18 mouse cellular contexts compared by ENCODE assay signal in genomic region chr2:28240920-28241319, GRCm38 (mm10). TPM values are rescaled to one million over a fixed set of nuclear protein-coding genes. Genes with fewer than 3 reads are reported as not detected.
DNase-seq lines count a peak whose midpoint lies in the region; ATAC-seq and TF ChIP-seq lines count a peak whose summit lies in the region.
"Had no signal": no experiment of that assay in that cellular context is flagged by ENCODE, and none has a peak within 500 bp of the region (broad histone marks: within the 10 kb centered on the region; RNA-seq: fewer than 3 reads in every experiment).

No protein-coding gene starts in this region.

- DNase-seq in lung, postnatal 0 days (ENCODE audit: low spot score), result no peak
- DNase-seq: adrenal gland, adult 2 months; adrenal gland, adult 8-10 months; adrenal gland, postnatal 10 days; adrenal gland, postnatal 14 days; adrenal gland, postnatal 25 days; adrenal gland, postnatal 36 days; B cell, adult 2 months; cerebellum, adult 11 months; cerebellum, adult 11-12 months; cerebellum, adult 18-20 months had no signal

- no peak for TF ChIP-seq EP300 in lung, postnatal 0 days (IDR thresholded peaks at IDR 0.05)

- no peaks in the 10 kb centered on the region for H3K79me2 ChIP-seq in myocyte (ENCODE audit: control insufficient read depth, insufficient read depth)

- WGBS in neural tube, embryonic 13.5 days, result 88% methylated on average over 3 of the region's 3 CpGs
- 88% methylated on average over 3 of the region's 3 CpGs for WGBS in neural tube, embryonic 15.5 days
- 79% methylated on average over 3 of the region's 3 CpGs for WGBS in lung, postnatal 0 days

- no peaks in the 10 kb centered on the region for H3K27me3 ChIP-seq in neural tube, embryonic 13.5 days
- H3K27me3 ChIP-seq in neural tube, embryonic 15.5 days (replicated peaks), result no peaks in the 10 kb centered on the region
- H3K27me3 ChIP-seq in myocyte (ENCODE audit: control insufficient read depth, insufficient read depth, insufficient read length), result no peaks in the 10 kb centered on the region
- no peaks in the 10 kb centered on the region for H3K27me3 ChIP-seq in lung, postnatal 0 days (replicated peaks; ENCODE audit: insufficient read depth, low read length)
- H3K27me3 ChIP-seq: Patski had no signal

- no peak for ATAC-seq in neural tube, embryonic 13.5 days (ENCODE audit: low read depth)
- no peak for ATAC-seq in neural tube, embryonic 15.5 days (ENCODE audit: low FRiP score)
- no peak for ATAC-seq in lung, postnatal 0 days
- ATAC-seq: activated CD4-positive, CD25-positive, alpha-beta regulatory T cell, adult 4 months; CD4-positive, CD25-positive, alpha-beta regulatory T cell, adult 4 months; Patski had no signal

- TF ChIP-seq CTCF in lung, postnatal 0 days (IDR thresholded peaks at IDR 0.05), result no peak

- peak overlapping the region; percentile 59 for H3K27ac ChIP-seq in neural tube, embryonic 13.5 days (replicated peaks)
- no peak overlapping the region for H3K27ac ChIP-seq in neural tube, embryonic 15.5 days (replicated peaks)
- H3K27ac ChIP-seq in lung, postnatal 0 days (ENCODE audit: low read length), result no peak overlapping the region

- no peak overlapping the region for H3K9ac ChIP-seq in neural tube, embryonic 13.5 days
- H3K9ac ChIP-seq in neural tube, embryonic 15.5 days (replicated peaks), result no peak overlapping the region
- H3K9ac ChIP-seq in lung, postnatal 0 days (replicated peaks; ENCODE audit: low read depth), result no peak overlapping the region

- no peak overlapping the region for H3K4me2 ChIP-seq in neural tube, embryonic 13.5 days
- no peak overlapping the region for H3K4me2 ChIP-seq in neural tube, embryonic 15.5 days
- H3K4me2 ChIP-seq in myocyte (ENCODE audit: low read depth), result no peak overlapping the region
- H3K4me2 ChIP-seq in lung, postnatal 0 days (replicated peaks; ENCODE audit: low read depth, low read length), result no peak overlapping the region

- H3K9me3 ChIP-seq in neural tube, embryonic 13.5 days, result no peaks in the 10 kb centered on the region
- H3K9me3 ChIP-seq in neural tube, embryonic 15.5 days (replicated peaks), result no peaks in the 10 kb centered on the region
- no peaks in the 10 kb centered on the region for H3K9me3 ChIP-seq in lung, postnatal 0 days (ENCODE audit: low read length)
- H3K9me3 ChIP-seq: G1E had no signal

- no peak overlapping the region for H3K4me3 ChIP-seq in neural tube, embryonic 13.5 days
- H3K4me3 ChIP-seq in neural tube, embryonic 15.5 days (replicated peaks), result no peak overlapping the region
- H3K4me3 ChIP-seq in myocyte, result no peak overlapping the region
- H3K4me3 ChIP-seq in lung, postnatal 0 days (ENCODE audit: low read depth, low read length), result no peak overlapping the region

- H3K36me3 ChIP-seq in neural tube, embryonic 13.5 days, result no peaks in the 10 kb centered on the region
- H3K36me3 ChIP-seq in neural tube, embryonic 15.5 days, result no peaks in the 10 kb centered on the region
- no peaks in the 10 kb centered on the region for H3K36me3 ChIP-seq in myocyte (ENCODE audit: control insufficient read depth, insufficient read depth)
- no peaks in the 10 kb centered on the region for H3K36me3 ChIP-seq in lung, postnatal 0 days (ENCODE audit: insufficient read depth, low read length)
- H3K36me3 ChIP-seq: G1E had no signal

- no peak overlapping the region for H3ac ChIP-seq in myocyte (ENCODE audit: control insufficient read depth, insufficient read length)

- peaks cover 22% of the 10 kb centered on the region for H3K4me1 ChIP-seq in neural tube, embryonic 13.5 days (replicated peaks)
- H3K4me1 ChIP-seq in neural tube, embryonic 15.5 days, result peaks cover 23% of the 10 kb centered on the region
- H3K4me1 ChIP-seq in lung, postnatal 0 days (ENCODE audit: insufficient read depth, low read depth, low read length), result no peaks in the 10 kb centered on the region

- TF ChIP-seq POLR2A in myocyte (IDR thresholded peaks at IDR 0.05; ENCODE audit: insufficient read length, low read depth), result no peak

TF ChIP-seq in myocyte, 11 proteins besides CTCF, POLR2A, EP300 and RAD21:
- TF ChIP-seq MYOD1 (IDR thresholded peaks at IDR 0.05; ENCODE audit: control insufficient read depth in 1 of 3, insufficient read length in 2 of 3, low read depth in 2 of 3) (peak in 2 of 3 experiments; percentile 56 to 64), SRF (IDR thresholded peaks at IDR 0.05; ENCODE audit: control insufficient read depth, insufficient read length, low read depth) (no peak)

RNA-seq across cellular contexts. Expression of gene Olfm1, which starts 48.1 kb away (rescaled TPM):
- polyA plus RNA-seq in neural tube, embryonic 13.5 days (2015; fragmentation: Nextera tagmentation; extraction: Ambion mirVana), result 298 and 324 TPM in 2 replicates
- 296 and 363 TPM in 2 replicates for polyA plus RNA-seq in neural tube, embryonic 15.5 days (2015; fragmentation: Nextera tagmentation; extraction: Ambion mirVana)
- polyA plus RNA-seq in myocyte (2012; fragmentation: generic; extraction: Trizol), result 57.5 TPM
- polyA plus RNA-seq in lung, postnatal 0 days (2015; fragmentation: Nextera tagmentation; extraction: Ambion mirVana), result 9.8 and 10.7 TPM in 2 replicates
- polyA plus RNA-seq: CD4-positive, CD25-positive, alpha-beta regulatory T cell, adult 4 months had no signal
